Mouse (Mus musculus) kidney, adult 2 months (tissue): Measurements from ENCODE around the gene Rras2. TPM values are rescaled to one million over a fixed set of nuclear protein-coding genes. Genes with fewer than 3 reads are reported as not detected.

Source experiments
- DNase-seq: peaks from one replicate; pipeline ENCODE4 v3.0.0; 2021
- H3K27ac ChIP-seq: fragments of 200-500 bp; 2 replicates; pipeline ENCODE4 v1.5.1; 2012; ENCODE audit warnings: low read depth, low read length, control low read depth, inconsistent platforms; ENCODE audit not compliant: insufficient read depth
- H3K27me3 ChIP-seq: fragments of 200-500 bp; replicated peaks from 2 replicates; pipeline ENCODE4 v1.6.1; 2012; ENCODE audit warnings: mild to moderate bottlenecking, moderate library complexity, low read length, inconsistent platforms; ENCODE audit not compliant: control insufficient read depth, insufficient read depth
- H3K36me3 ChIP-seq: fragments of 200-500 bp; 2 replicates; pipeline ENCODE4 v1.6.1; 2012; ENCODE audit warnings: mild to moderate bottlenecking, moderate library complexity, low read length, inconsistent platforms; ENCODE audit not compliant: control insufficient read depth, insufficient read depth
- H3K4me1 ChIP-seq: fragments of 200-500 bp; 2 replicates; pipeline ENCODE4 v1.6.1; 2011; ENCODE audit warnings: low read length; ENCODE audit not compliant: control insufficient read depth, insufficient read depth
- H3K4me3 ChIP-seq: fragments of 200-500 bp; 2 replicates; pipeline ENCODE4 v1.5.1; 2011; ENCODE audit warnings: mild to moderate bottlenecking, low read depth, low read length, control low read depth; ENCODE audit not compliant: insufficient read depth
- CTCF ChIP-seq: fragments of 200-500 bp; conservative IDR thresholded peaks from 2 replicates; pipeline ENCODE4 v1.5.1; 2011; ENCODE audit warnings: low read depth, mild to moderate bottlenecking, control low read depth, low read length, moderate library complexity, mixed read lengths; ENCODE audit not compliant: insufficient read depth, insufficient read length
- POLR2A ChIP-seq: fragments of 200-500 bp; IDR thresholded peaks from one replicate; pipeline ENCODE4 v1.6.1; 2011; ENCODE audit warnings: low read depth, low read length, control low read depth
- WGBS: fragments of 180-500 bp; shearing (Covaris S2); methylation state at CpG from one replicate; pipeline ENCODE4 v1.1.7; 2018; 5-methylcytosine and 5-hydroxymethylcytosine counted together
- polyA plus RNA-seq: library from polyadenylated mRNA; depleted of rRNA; stranded (reverse); fragments of >200 nt; gene quantifications from 2 replicates; pipeline ENCODE4 v1.2.3, GENCODE M21; 2012; rRNA removed

Rras2 gene
- 15.3 and 17.5 TPM in 2 replicates for polyA plus RNA-seq

DNA sequence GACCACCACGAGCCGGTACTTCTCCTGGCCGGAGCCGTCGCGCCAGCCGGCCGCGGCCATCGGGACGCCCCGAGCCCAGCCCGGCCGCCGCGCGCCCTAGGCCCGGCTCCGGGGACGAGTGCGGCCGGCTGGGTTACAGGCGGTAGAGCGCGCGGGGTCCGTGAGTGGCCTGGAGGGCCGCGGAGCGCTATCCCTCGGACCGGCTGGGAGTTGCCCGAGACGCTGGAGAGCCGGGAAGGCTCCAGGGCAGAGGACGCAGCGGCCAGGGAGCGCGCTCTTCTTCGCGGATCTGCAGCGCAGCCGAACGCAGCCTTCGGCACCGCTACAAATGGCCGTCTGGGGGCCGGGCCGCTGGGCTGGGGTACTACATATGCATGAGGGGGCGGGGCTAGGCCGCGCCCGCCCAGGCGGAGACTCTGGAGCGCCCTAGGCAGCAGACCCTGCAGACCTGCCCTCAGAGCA is at the start of gene Rras2:
Gene Rras2, minus strand, starts transcription at position 338 of the 462 bp plus-strand sequence.
- peak within 1 kb of the TSS; percentile 63 for H3K27ac ChIP-seq
- H3K4me3 ChIP-seq = peak within 1 kb of the TSS; percentile 76
- no peak for TF ChIP-seq CTCF
- TF ChIP-seq POLR2A = peak; percentile 80
- H3K4me1 ChIP-seq = peaks cover 6% of the 10 kb centered on the region; the same call in 1 of the 2 replicates
- no peaks in the 10 kb centered on the region for H3K27me3 ChIP-seq
- under 1% methylated on average over 55 of the region's 55 CpGs for WGBS
- peak; percentile 93 for DNase-seq
- H3K36me3 ChIP-seq = no peaks in the 10 kb centered on the region

DNA sequence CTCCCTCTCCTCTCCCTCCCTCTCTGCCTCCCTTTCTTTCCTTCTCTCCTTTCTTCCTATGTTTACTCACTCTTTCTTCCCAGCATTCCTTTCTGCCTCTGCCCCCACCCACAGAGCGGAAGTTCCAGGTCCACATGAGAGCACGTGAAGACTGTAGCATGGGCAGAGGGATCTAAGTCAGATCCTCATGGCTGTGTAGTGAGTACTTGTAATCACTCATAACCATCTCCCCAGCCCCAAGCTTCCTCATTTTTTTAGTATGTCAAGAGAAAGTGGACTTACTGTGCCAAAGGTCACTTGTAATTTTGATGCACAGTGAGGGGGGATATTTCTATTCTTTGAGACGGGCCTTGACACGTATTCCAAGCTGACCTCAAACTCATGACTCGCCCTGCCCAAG is 45.4 kb upstream of the Rras2 start:
- Histone ChIP-seq H3K36me3 (no peaks in the 10 kb centered on the region), H3K4me1 (no peaks in the 10 kb centered on the region), H3K27ac (no peak overlapping the region), H3K4me3 (no peak overlapping the region), H3K27me3 (no peaks in the 10 kb centered on the region)
- no peak for DNase-seq
- TF ChIP-seq CTCF (no peak), POLR2A (no peak)
- WGBS = 84% methylated on average over 5 of the region's 5 CpGs

DNA sequence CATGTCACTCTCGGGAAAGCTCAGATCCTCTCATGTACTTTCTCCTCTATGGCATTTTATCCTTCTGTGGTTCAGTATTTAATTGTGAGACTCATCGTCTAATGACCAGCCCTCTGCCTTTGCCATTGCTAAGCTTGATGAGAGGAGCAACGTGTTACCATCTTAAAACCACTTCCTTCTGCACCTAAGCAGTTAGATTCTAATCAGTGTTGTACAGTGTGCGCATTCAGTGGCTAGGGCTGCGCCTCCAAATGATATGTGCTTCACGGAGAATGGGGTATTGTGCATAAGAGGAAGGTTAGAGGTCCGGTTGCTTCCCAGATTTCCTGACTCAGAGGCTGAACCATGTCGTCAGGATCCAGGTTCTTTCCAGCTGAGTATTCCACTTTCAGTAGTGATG is 43.5 kb upstream of the Rras2 start:
- TF ChIP-seq POLR2A (no peak), CTCF (no peak)
- Histone ChIP-seq H3K4me1 (no peaks in the 10 kb centered on the region), H3K27ac (no peak overlapping the region), H3K36me3 (no peaks in the 10 kb centered on the region), H3K27me3 (no peaks in the 10 kb centered on the region), H3K4me3 (no peak overlapping the region)
- whole genome bisulfite sequencing = 83% methylated on average over 8 of the region's 8 CpGs
- no peak for DNase-seq

DNA sequence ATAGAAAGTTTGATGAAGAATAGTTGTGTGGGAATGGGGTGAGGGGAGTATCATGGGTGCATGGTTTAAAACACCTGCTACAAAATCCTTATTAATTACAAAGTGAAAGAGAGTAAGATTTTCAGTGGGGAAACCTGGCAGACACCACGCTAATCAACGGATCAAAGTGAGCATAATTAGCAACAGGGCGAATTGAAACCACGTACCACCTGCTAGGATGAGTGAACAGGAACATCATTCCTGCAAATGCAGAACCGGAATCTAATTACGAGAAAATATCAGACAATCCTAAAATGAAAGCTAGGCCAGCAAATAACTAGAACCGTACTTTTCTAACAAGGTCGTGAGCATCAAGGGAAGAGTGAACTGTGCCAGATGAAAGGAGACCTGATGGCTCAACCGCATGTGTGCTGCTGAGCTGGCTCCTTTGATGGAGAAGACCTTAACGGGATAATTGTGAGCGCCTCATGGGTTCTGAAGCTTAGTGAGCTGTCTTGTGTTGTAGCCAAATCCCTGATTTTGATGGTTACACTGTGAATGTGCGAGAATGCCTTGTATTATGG is 40.2 kb upstream of the Rras2 start:
- WGBS = 85% methylated on average over 12 of the region's 12 CpGs
- no peak for TF ChIP-seq CTCF
- TF ChIP-seq POLR2A = no peak
- H3K27me3 ChIP-seq = no peaks in the 10 kb centered on the region

DNA sequence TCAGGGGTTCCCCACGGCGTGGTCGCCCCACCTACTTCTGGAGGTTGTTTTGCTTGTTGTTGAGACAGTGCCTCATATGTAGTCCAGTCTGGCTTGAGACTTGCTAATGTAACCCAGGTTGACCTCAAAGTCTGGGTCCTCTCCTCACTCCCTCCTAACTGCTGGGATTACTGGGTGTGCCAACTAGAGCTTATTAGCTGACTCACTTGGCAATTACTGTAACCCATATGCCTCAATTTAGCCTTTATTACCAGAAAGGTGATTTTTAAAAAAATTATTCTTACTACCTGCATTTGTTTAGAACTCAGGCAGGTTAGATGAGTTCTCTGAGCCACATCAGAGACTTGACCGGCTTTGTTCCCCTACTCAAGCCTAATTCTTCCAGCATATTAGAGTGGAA is 38.8 kb upstream of the Rras2 start:
- DNase-seq = no peak
- Histone ChIP-seq H3K4me1 (no peaks in the 10 kb centered on the region), H3K4me3 (no peak overlapping the region), H3K36me3 (no peaks in the 10 kb centered on the region), H3K27ac (no peak overlapping the region), H3K27me3 (no peaks in the 10 kb centered on the region)
- TF ChIP-seq CTCF = no peak
- no peak for TF ChIP-seq POLR2A
- 95% methylated on average over 4 of the region's 4 CpGs for WGBS

More for the DNA sequence above, 40.2 kb upstream of the Rras2 start:
- Histone ChIP-seq H3K4me3 (no peak overlapping the region), H3K27ac (no peak overlapping the region), H3K36me3 (no peaks in the 10 kb centered on the region), H3K4me1 (no peaks in the 10 kb centered on the region)
- DNase-seq = no peak

DNA sequence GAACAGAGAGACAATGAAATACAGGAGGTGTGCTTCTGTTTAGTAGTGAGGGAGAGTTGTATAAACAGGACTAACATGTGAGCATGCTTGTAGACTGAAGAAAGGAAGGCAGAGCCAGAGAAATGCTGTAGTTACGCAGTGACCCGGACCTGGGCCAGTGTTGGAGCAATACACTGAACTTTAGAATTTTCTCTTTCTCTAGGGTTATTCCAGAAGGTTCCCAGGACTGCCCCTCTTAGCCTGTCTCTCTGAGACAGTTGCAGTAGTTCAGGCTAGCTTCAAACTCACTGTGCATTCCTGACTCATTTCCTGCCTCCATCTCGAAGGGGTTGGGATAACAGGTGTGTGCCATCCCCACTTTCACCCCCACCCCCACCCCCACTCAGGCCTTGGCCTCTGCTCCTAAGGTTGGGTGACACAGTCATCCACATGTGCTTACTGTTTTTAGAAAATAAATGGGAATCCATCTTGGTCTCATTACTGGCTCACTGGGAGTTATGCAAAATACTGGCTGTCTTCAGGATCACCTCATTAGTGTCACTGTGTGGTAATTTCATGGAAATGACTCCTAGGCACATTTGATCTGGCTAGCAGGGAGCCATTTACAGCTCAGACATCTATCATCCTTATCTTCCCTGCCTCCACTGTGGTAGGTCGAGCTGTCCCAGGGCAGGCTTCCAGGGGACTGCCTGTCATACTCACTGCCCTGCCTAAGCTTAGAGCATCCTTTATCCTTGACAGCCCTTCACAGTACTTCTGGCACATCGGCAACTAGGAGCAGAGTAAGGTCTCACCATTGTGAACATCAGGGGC is 37.7 kb upstream of the Rras2 start:
- no peak overlapping the region for H3K4me3 ChIP-seq
- H3K27ac ChIP-seq = no peak overlapping the region
- no peaks in the 10 kb centered on the region for H3K36me3 ChIP-seq
- no peaks in the 10 kb centered on the region for H3K27me3 ChIP-seq
- TF ChIP-seq POLR2A = no peak
- TF ChIP-seq CTCF = no peak
- DNase-seq = no peak
- 48% methylated on average over 5 of the region's 5 CpGs for WGBS
- H3K4me1 ChIP-seq = no peaks in the 10 kb centered on the region
